In the genomic region with DNA sequence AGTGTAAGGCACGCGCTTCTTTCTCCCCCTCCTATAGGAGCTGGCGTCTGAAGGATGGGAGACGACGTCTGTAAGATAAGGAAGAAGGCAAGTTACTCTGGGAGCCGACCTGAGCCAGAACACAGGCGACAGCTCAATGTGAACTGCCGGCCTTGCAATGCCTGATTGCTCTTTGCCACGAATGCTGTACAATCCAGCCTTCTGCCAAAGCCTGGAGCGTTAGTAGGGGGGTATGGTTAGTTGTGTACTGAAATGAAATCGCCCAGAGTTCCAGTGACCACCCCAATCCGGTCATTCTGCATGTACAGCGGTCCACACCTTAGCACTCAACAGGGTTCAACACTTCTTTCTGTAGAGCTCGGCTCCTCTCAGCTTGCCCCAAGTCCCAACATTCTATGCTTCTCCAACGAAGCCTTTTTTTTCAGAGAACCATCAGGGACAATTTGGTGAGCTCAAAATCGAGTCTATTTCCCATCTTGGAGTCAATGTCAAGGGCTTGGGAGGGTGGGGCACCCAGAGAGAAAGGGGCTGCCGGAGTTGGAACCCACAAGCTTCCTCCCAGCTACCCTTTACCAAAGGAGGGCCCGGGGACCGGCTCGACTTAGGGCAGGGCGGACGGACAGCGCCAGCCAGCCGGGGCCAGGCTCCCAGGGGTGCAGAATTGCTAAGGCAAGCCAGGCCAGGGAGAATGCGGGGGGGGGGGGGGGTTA, we compare ENCODE assay signal across 14 mouse cellular contexts. TPM values are rescaled to one million over a fixed set of nuclear protein-coding genes. Genes with fewer than 3 reads are reported as not detected.
DNase-seq lines count a peak whose midpoint lies in the region; ATAC-seq and TF ChIP-seq lines count a peak whose summit lies in the region.
"Had no signal": no experiment of that assay in that cellular context is flagged by ENCODE, and none has a peak within 500 bp of the region (broad histone marks: within the 10 kb centered on the region; RNA-seq: fewer than 3 reads in every experiment).

No protein-coding gene starts in this region.

- H3K4me1 ChIP-seq in heart, embryonic 11.5 days (ENCODE audit: control insufficient read depth, insufficient read depth, low read length), result no peaks in the 10 kb centered on the region; the same call in 1 of the 2 replicates
- H3K4me1 ChIP-seq in lung, embryonic 14.5 days (ENCODE audit: insufficient read depth), result no peaks in the 10 kb centered on the region
- H3K4me1 ChIP-seq in intestine, embryonic 14.5 days (replicated peaks; ENCODE audit: control insufficient read depth, insufficient read depth, low read length), result peaks cover 11% of the 10 kb centered on the region; the same call in 1 of the 2 replicates
- peaks cover 16% of the 10 kb centered on the region for H3K4me1 ChIP-seq in neural tube, embryonic 12.5 days

- H3K27me3 ChIP-seq in heart, embryonic 11.5 days (ENCODE audit: control insufficient read depth, insufficient read depth, low read length), result peaks cover 88% of the 10 kb centered on the region
- H3K27me3 ChIP-seq in lung, embryonic 14.5 days (ENCODE audit: insufficient read depth, low read length), result peaks cover 88% of the 10 kb centered on the region
- H3K27me3 ChIP-seq in intestine, embryonic 14.5 days (replicated peaks; ENCODE audit: control insufficient read depth, insufficient read depth, low read length), result peaks cover 98% of the 10 kb centered on the region
- peaks cover 85% of the 10 kb centered on the region for H3K27me3 ChIP-seq in neural tube, embryonic 12.5 days (replicated peaks)

- H3K27ac ChIP-seq in heart, embryonic 11.5 days (ENCODE audit: low read depth, low read length), result no peak overlapping the region
- H3K27ac ChIP-seq in lung, embryonic 14.5 days (ENCODE audit: low read depth), result no peak overlapping the region
- no peak overlapping the region for H3K27ac ChIP-seq in intestine, embryonic 14.5 days (ENCODE audit: low read depth)
- no peak overlapping the region for H3K27ac ChIP-seq in neural tube, embryonic 12.5 days

- no peaks in the 10 kb centered on the region for H3K9me3 ChIP-seq in heart, embryonic 11.5 days (replicated peaks; ENCODE audit: control insufficient read depth, low read length)
- H3K9me3 ChIP-seq in lung, embryonic 14.5 days (ENCODE audit: low read depth, low read length), result no peaks in the 10 kb centered on the region
- no peaks in the 10 kb centered on the region for H3K9me3 ChIP-seq in intestine, embryonic 14.5 days (ENCODE audit: control insufficient read depth, low read length)
- H3K9me3 ChIP-seq in neural tube, embryonic 12.5 days, result no peaks in the 10 kb centered on the region

- WGBS in heart, embryonic 11.5 days (ENCODE audit: insufficient replicate concordance), result 3% methylated on average over 24 of the region's 25 CpGs
- WGBS in lung, embryonic 14.5 days, result 3% methylated on average over 24 of the region's 25 CpGs
- WGBS in intestine, embryonic 14.5 days, result 1% methylated on average over 25 of the region's 25 CpGs
- 2% methylated on average over 24 of the region's 25 CpGs for WGBS in neural tube, embryonic 12.5 days

- H3K9ac ChIP-seq in heart, embryonic 11.5 days (ENCODE audit: low read depth, low read length), result no peak overlapping the region
- H3K9ac ChIP-seq in lung, embryonic 14.5 days, result no peak overlapping the region
- H3K9ac ChIP-seq in intestine, embryonic 14.5 days (ENCODE audit: low read length), result peak overlapping the region; percentile 30; the same call in 1 of the 2 replicates
- no peak overlapping the region for H3K9ac ChIP-seq in neural tube, embryonic 12.5 days

- H3K4me2 ChIP-seq in heart, embryonic 11.5 days, result no peak overlapping the region; the same call in 1 of the 2 replicates
- H3K4me2 ChIP-seq in lung, embryonic 14.5 days, result no peak overlapping the region; the same call in 1 of the 2 replicates
- H3K4me2 ChIP-seq in intestine, embryonic 14.5 days (ENCODE audit: low read length), result peak overlapping the region; percentile 63
- H3K4me2 ChIP-seq in neural tube, embryonic 12.5 days (replicated peaks), result peak overlapping the region; percentile 44

- no peak for DNase-seq in heart, postnatal 14 days
- DNase-seq in lung, embryonic 14.5 days, result no peak
- DNase-seq in lung, postnatal 4 days, result no peak
- peak; percentile 81 for DNase-seq in intestine, embryonic 14.5 days (ENCODE audit: low spot score)
- no peak for DNase-seq in adrenal gland, postnatal 4 days (ENCODE audit: low spot score in 2 of 2)
- DNase-seq in adrenal gland, postnatal 36 days, result no peak
- DNase-seq: lung, postnatal 14 days had no signal

- peak overlapping the region; percentile 52; the same call in 1 of the 2 replicates for H3K4me3 ChIP-seq in heart, embryonic 11.5 days (ENCODE audit: low read depth, low read length)
- H3K4me3 ChIP-seq in lung, embryonic 14.5 days (ENCODE audit: low read depth, low read length), result peak overlapping the region; percentile 30; the same call in 1 of the 2 replicates
- H3K4me3 ChIP-seq in intestine, embryonic 14.5 days (ENCODE audit: low read depth, low read length), result peak overlapping the region; percentile 38
- peak overlapping the region; percentile 29 for H3K4me3 ChIP-seq in neural tube, embryonic 12.5 days

- TF ChIP-seq CTCF in lung, embryonic 14.5 days (IDR thresholded peaks at IDR 0.05; ENCODE audit: low read depth), result no peak

- ATAC-seq in heart, embryonic 11.5 days (replicated peaks; ENCODE audit: insufficient number of reproducible peaks, low FRiP score, low TSS enrichment), result no peak
- ATAC-seq in lung, embryonic 14.5 days (ENCODE audit: insufficient read depth), result no peak
- no peak for ATAC-seq in intestine, embryonic 14.5 days (replicated peaks; ENCODE audit: low FRiP score, low TSS enrichment, low read depth)
- no peak for ATAC-seq in neural tube, embryonic 12.5 days (ENCODE audit: low FRiP score, low read depth)

- intact Hi-C loops in heart, postnatal 14 days (cut with DNase I), result loop anchor here (5.0 kb wide), 4 partner anchors 708 to 1082 kb away; no protein-coding TSS in a partner anchor

- H3K36me3 ChIP-seq in heart, embryonic 11.5 days (ENCODE audit: control insufficient read depth, insufficient read depth, low read length), result no peaks in the 10 kb centered on the region
- H3K36me3 ChIP-seq in lung, embryonic 14.5 days (ENCODE audit: insufficient read depth), result no peaks in the 10 kb centered on the region
- no peaks in the 10 kb centered on the region for H3K36me3 ChIP-seq in intestine, embryonic 14.5 days (ENCODE audit: control insufficient read depth, insufficient read depth, low read length)
- no peaks in the 10 kb centered on the region for H3K36me3 ChIP-seq in neural tube, embryonic 12.5 days

RNA-seq across cellular contexts. Expression of a gene that starts 1.4 kb away (rescaled TPM):
- polyA plus RNA-seq in heart, embryonic 11.5 days (2014; fragmentation: Nextera tagmentation; extraction: Ambion mirVana), result 0.20 TPM in 1 of 2 replicates, not detected in the other
- total RNA-seq in heart, postnatal 14 days (2021), result not detected
- polyA plus RNA-seq in lung, embryonic 14.5 days (2014; fragmentation: Nextera tagmentation; extraction: Ambion mirVana), result not detected in 2 replicates
- 0.35 and 0.39 TPM in 2 replicates for polyA plus RNA-seq in intestine, embryonic 14.5 days (2014; fragmentation: Nextera tagmentation; extraction: Ambion mirVana)
- 0.10 and 1.3 TPM in 2 replicates for polyA plus RNA-seq in neural tube, embryonic 12.5 days (2016; fragmentation: Nextera tagmentation; extraction: Ambion mirVana)
- not detected for total RNA-seq in adrenal gland, postnatal 4 days (2021)
- total RNA-seq in adrenal gland, postnatal 36 days (2021), result not detected
- total RNA-seq: granulocyte monocyte progenitor cell, adult 5-6 weeks; layer of hippocampus, adult 18-20 months; left cerebral cortex, postnatal 25 days had no signal
- polyA plus RNA-seq: cortical plate, adult 2 months; stomach, embryonic 16.5 days had no signal

RNA-seq across cellular contexts. Expression of a gene that starts 13.6 kb away (rescaled TPM):
- polyA plus RNA-seq in heart, embryonic 11.5 days (2014; fragmentation: Nextera tagmentation; extraction: Ambion mirVana), result not detected in 2 replicates
- not detected for total RNA-seq in heart, postnatal 14 days (2021)
- not detected in 2 replicates for polyA plus RNA-seq in lung, embryonic 14.5 days (2014; fragmentation: Nextera tagmentation; extraction: Ambion mirVana)
- 2.0 and 2.6 TPM in 2 replicates for polyA plus RNA-seq in intestine, embryonic 14.5 days (2014; fragmentation: Nextera tagmentation; extraction: Ambion mirVana)
- 10.8 and 13.4 TPM in 2 replicates for polyA plus RNA-seq in neural tube, embryonic 12.5 days (2016; fragmentation: Nextera tagmentation; extraction: Ambion mirVana)
- 1 to 10 TPM in 1 of 2 experiments, not detected in 1; 3.0 TPM for total RNA-seq in adrenal gland, postnatal 4 days (2021)
- not detected for total RNA-seq in adrenal gland, postnatal 36 days (2021)
- total RNA-seq: granulocyte monocyte progenitor cell, adult 5-6 weeks; layer of hippocampus, adult 18-20 months; left cerebral cortex, postnatal 25 days had no signal
- polyA plus RNA-seq: cortical plate, adult 2 months; stomach, embryonic 16.5 days had no signal

RNA-seq across cellular contexts. Expression of a gene that starts 18.6 kb away (rescaled TPM):
- 0.20 and 0.97 TPM in 2 replicates for polyA plus RNA-seq in heart, embryonic 11.5 days (2014; fragmentation: Nextera tagmentation; extraction: Ambion mirVana)
- total RNA-seq in heart, postnatal 14 days (2021), result not detected
- not detected in 2 replicates for polyA plus RNA-seq in lung, embryonic 14.5 days (2014; fragmentation: Nextera tagmentation; extraction: Ambion mirVana)
- 15.6 and 20.4 TPM in 2 replicates for polyA plus RNA-seq in intestine, embryonic 14.5 days (2014; fragmentation: Nextera tagmentation; extraction: Ambion mirVana)
- polyA plus RNA-seq in neural tube, embryonic 12.5 days (2016; fragmentation: Nextera tagmentation; extraction: Ambion mirVana), result 108 and 119 TPM in 2 replicates
- total RNA-seq in adrenal gland, postnatal 4 days (2021), result 10 to 100 TPM in 1 of 2 experiments, under 1 TPM in 1; 0.87 to 11.1 TPM
- under 1 TPM; 0.20 to 0.30 TPM for total RNA-seq in adrenal gland, postnatal 36 days (2021)
- total RNA-seq: layer of hippocampus, adult 18-20 months; left cerebral cortex, postnatal 25 days had no signal
- polyA plus RNA-seq: cortical plate, adult 2 months had no signal

RNA-seq across cellular contexts. Expression of a gene that starts 28.3 kb away (rescaled TPM):
- polyA plus RNA-seq in heart, embryonic 11.5 days (2014; fragmentation: Nextera tagmentation; extraction: Ambion mirVana), result 0.13 and 0.29 TPM in 2 replicates
- total RNA-seq in heart, postnatal 14 days (2021), result not detected
- polyA plus RNA-seq in lung, embryonic 14.5 days (2014; fragmentation: Nextera tagmentation; extraction: Ambion mirVana), result 0.19 TPM in 1 of 2 replicates, not detected in the other
- 4.2 and 7.1 TPM in 2 replicates for polyA plus RNA-seq in intestine, embryonic 14.5 days (2014; fragmentation: Nextera tagmentation; extraction: Ambion mirVana)
- polyA plus RNA-seq in neural tube, embryonic 12.5 days (2016; fragmentation: Nextera tagmentation; extraction: Ambion mirVana), result 124 and 131 TPM in 2 replicates
- total RNA-seq in adrenal gland, postnatal 4 days (2021), result 10 to 100 TPM in 1 of 2 experiments, 1 to 10 TPM in 1; 4.5 to 14.6 TPM
- total RNA-seq in adrenal gland, postnatal 36 days (2021), result 1 to 10 TPM in 1 of 2 experiments, under 1 TPM in 1; 0.56 to 1.3 TPM
- total RNA-seq: layer of hippocampus, adult 18-20 months; left cerebral cortex, postnatal 25 days had no signal
- polyA plus RNA-seq: cortical plate, adult 2 months had no signal

RNA-seq across cellular contexts. Expression of a gene that starts 37.6 kb away (rescaled TPM):
- 0.49 TPM in 2 replicates for polyA plus RNA-seq in heart, embryonic 11.5 days (2014; fragmentation: Nextera tagmentation; extraction: Ambion mirVana)
- under 1 TPM; 0.17 to 0.29 TPM for total RNA-seq in heart, postnatal 14 days (2021)
- 5.8 and 7.4 TPM in 2 replicates for polyA plus RNA-seq in lung, embryonic 14.5 days (2014; fragmentation: Nextera tagmentation; extraction: Ambion mirVana)
- 9.2 and 10.1 TPM in 2 replicates for polyA plus RNA-seq in intestine, embryonic 14.5 days (2014; fragmentation: Nextera tagmentation; extraction: Ambion mirVana)
- polyA plus RNA-seq in neural tube, embryonic 12.5 days (2016; fragmentation: Nextera tagmentation; extraction: Ambion mirVana), result 81.2 and 102 TPM in 2 replicates
- 10 to 100 TPM; 25.1 to 28.1 TPM for total RNA-seq in adrenal gland, postnatal 4 days (2021)
- 10 to 100 TPM; 19.1 to 20.1 TPM for total RNA-seq in adrenal gland, postnatal 36 days (2021)
- total RNA-seq: left cerebral cortex, postnatal 25 days had no signal
- polyA plus RNA-seq: cortical plate, adult 2 months had no signal

Comparison
In these comparisons a context has a peak if more than half of its experiments do, and no peak if none do; other contexts are left out.
1. H3K4me2 ChIP-seq: peak in intestine, embryonic 14.5 days (single experiment) and neural tube, embryonic 12.5 days (single experiment); none in heart, embryonic 11.5 days (single experiment) and lung, embryonic 14.5 days (single experiment).
2. Peak in every context shown above with its lines, with median percentiles within 50 percentile points of each other: H3K4me3 ChIP-seq.